Mouse (Mus musculus) spleen, adult 2 months (tissue): ENCODE measurements around the gene Dera. TPM values are rescaled to one million over a fixed set of nuclear protein-coding genes. Genes with fewer than 3 reads are reported as not detected.

Experiments
- DNase-seq, 2 experiments: peaks; one replicate each; pipeline versions ENCODE4 v3.0.0 to v3.0.0-alpha.2; 2012 to 2021; ENCODE audit warnings: low spot score in 2 of 2, low read depth in 1 of 2
- H3K27ac ChIP-seq: fragments of 200-500 bp; 2 replicates; pipeline ENCODE4 v1.5.1; 2012; ENCODE audit warnings: low read length, inconsistent platforms; ENCODE audit not compliant: insufficient read depth
- H3K27me3 ChIP-seq: fragments of 200-500 bp; 2 replicates; pipeline ENCODE4 v1.6.1; 2012; ENCODE audit warnings: mild to moderate bottlenecking, moderate library complexity, low read length, inconsistent platforms; ENCODE audit not compliant: control insufficient read depth, insufficient read depth
- H3K36me3 ChIP-seq: fragments of 200-500 bp; 2 replicates; pipeline ENCODE4 v1.6.1; 2012; ENCODE audit warnings: mild to moderate bottlenecking, low read length, inconsistent platforms; ENCODE audit not compliant: control insufficient read depth, insufficient read depth
- H3K4me1 ChIP-seq: fragments of 200-500 bp; 2 replicates; pipeline ENCODE4 v1.6.1; 2011; ENCODE audit warnings: inconsistent platforms; ENCODE audit not compliant: control insufficient read depth, insufficient read depth, insufficient read length
- H3K4me3 ChIP-seq: fragments of 200-500 bp; 2 replicates; pipeline ENCODE4 v1.5.1; 2011; ENCODE audit warnings: mild to moderate bottlenecking, inconsistent platforms; ENCODE audit not compliant: insufficient read depth, insufficient read length; ENCODE audit errors: extremely low read depth
- CTCF ChIP-seq: fragments of 200-500 bp; IDR thresholded peaks from 2 replicates; pipeline ENCODE4 v1.5.1; 2011; ENCODE audit warnings: mild to moderate bottlenecking, inconsistent platforms; ENCODE audit not compliant: insufficient read depth, insufficient read length, insufficient replicate concordance; ENCODE audit errors: extremely low read depth
- POLR2A ChIP-seq: fragments of 200-500 bp; IDR thresholded peaks from 2 replicates; pipeline ENCODE4 v1.6.1; 2011; ENCODE audit warnings: low read depth, low read length, inconsistent platforms
- WGBS: fragments of 180-500 bp; shearing (Covaris S2); methylation state at CpG from one replicate; pipeline ENCODE4 v1.1.7; 2018; 5-methylcytosine and 5-hydroxymethylcytosine counted together
- polyA plus RNA-seq: library from polyadenylated mRNA; depleted of rRNA; stranded (reverse); fragments of >200 nt; gene quantifications from 2 replicates; pipeline ENCODE4 v1.2.3, GENCODE M21; 2012

Gene Dera
- polyA plus RNA-seq, 1 experiment = 7.2 TPM

- Histone ChIP-seq H3K36me3 (no peaks in the 10 kb centered on the region), H3K4me1 (no peaks in the 10 kb centered on the region), H3K4me3 (no peak overlapping the region), H3K27me3 (no peaks in the 10 kb centered on the region), H3K27ac (no peak overlapping the region)
- TF ChIP-seq POLR2A (no peak), CTCF (no peak)
- DNase-seq = no peak
- 88% methylated on average over 5 of the region's 5 CpGs for WGBS
These were observed 37.5 kb upstream of the Dera start for GRCm38 (mm10) chr6:137716802-137717201.

DNA sequence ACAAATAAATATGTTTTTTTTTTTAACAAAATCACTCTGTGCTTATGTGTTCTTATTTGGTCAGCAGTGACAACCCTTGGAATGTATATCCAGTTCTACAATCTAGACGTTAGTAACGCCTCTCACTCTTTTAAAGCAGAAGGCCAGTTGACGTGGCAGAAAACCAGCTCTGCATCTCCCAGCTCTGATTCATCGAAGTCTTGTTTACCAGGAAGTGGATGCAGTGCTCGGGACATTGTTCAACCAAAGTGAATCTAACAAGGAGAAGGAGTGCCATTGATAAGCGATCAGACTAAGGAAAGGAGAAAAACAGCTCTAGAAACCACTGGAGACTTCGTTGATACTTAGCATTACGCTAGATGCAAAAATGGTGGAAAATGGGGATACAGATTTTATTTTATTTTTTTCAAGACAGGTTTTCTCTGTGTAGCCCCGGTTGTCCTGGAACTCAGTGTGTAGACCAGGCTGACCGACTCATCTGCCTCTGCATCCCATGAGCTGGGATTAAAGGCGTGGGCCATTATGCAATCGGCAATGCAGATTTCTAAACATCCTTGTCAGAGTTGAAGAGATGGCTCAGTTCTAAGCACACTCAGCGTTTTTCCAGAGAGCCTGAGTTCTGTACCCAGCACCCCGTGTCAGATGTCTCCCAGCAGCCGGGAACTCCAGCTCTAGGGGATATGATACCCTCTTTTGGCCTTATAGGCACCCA is 32.0 kb upstream of the Dera start:
- no peaks in the 10 kb centered on the region for H3K27me3 ChIP-seq
- H3K4me1 ChIP-seq = no peaks in the 10 kb centered on the region
- TF ChIP-seq POLR2A (no peak), CTCF (no peak)
- H3K36me3 ChIP-seq = no peaks in the 10 kb centered on the region
- no peak overlapping the region for H3K4me3 ChIP-seq
- H3K27ac ChIP-seq = no peak overlapping the region
- WGBS = 86% methylated on average over 15 of the region's 15 CpGs
- DNase-seq = no peak

DNA sequence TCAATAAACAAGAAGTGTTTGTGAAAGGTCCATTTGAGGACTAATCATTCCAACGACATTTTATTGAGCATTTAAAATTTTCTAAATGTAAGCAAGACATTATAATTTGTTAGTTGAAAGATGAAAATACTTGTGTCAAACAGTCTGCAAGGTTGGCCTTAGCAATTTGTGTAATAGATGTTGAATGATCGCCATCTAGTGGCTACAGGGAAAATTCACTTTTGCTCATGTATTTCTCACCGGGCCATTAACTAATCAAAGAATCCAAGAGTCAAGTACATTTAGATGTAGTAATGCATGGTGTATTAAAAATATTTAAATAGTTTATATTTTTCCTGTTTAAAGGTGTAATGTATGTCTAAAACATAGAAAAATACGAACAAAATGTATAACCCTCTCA is 30.4 kb upstream of the Dera start:
- WGBS = 7% methylated on average over 4 of the region's 4 CpGs
- DNase-seq = peak in 1 of 2 experiments; percentile 23
- no peak overlapping the region for H3K27ac ChIP-seq

GRCm38 (mm10) chr6:137734460-137734845 is 19.9 kb upstream of the Dera start:
- no peak for DNase-seq
- TF ChIP-seq CTCF (no peak), POLR2A (no peak)
- Histone ChIP-seq H3K4me3 (peak overlapping the region; percentile 61), H3K36me3 (peaks cover 8% of the 10 kb centered on the region), H3K4me1 (peaks cover 8% of the 10 kb centered on the region; the same call in 1 of the 2 replicates), H3K27ac (0 out of 2 replicates have a peak overlapping the region, but pooled peaks have one; percentile 10), H3K27me3 (no peaks in the 10 kb centered on the region)
- 10% methylated on average over 7 of the region's 7 CpGs for WGBS

More for the DNA sequence above, 30.4 kb upstream of the Dera start:
- Histone ChIP-seq H3K27me3 (no peaks in the 10 kb centered on the region), H3K36me3 (no peaks in the 10 kb centered on the region), H3K4me1 (no peaks in the 10 kb centered on the region), H3K4me3 (no peak overlapping the region)
- TF ChIP-seq POLR2A (no peak), CTCF (no peak)

DNA sequence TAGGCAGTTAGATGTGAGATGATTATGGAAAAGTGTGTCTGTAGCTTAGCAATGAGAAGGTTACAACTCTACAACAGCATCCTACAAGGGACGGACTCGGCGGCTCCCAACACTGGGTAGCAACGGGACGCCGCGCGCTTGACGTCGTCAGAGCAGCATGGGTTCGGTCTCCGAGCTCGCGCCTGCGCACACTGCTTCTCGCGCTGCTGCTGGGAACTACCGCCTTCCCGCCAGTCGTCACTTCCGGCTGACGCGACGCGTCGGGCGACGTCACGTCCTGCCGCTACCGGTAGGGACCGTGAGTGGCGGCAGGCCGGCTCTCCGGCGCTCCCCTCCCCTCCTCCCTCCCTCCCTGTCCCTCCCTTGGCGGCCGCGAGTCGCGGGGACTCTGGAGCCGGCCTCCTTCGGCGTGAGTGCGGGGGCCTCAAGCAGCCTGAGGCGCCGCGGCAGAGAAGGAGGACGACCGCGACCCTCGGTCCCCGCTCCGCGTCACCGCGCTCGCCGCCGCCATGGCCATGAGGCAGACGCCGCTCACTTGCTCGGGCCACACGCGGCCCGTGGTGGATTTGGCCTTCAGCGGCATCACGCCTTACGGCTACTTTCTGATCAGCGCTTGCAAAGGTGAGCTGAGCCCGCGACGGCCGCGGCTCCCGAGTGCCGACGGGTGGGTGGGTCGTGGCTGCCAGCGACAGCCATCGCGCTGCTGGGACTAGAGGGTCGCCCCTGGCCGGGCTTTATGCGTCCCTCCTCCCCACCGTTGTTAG is 19.3 kb upstream of the Dera start, which contains the start of gene Strap:
Gene Strap (plus strand): TSS at position 233 of the 764 bp plus-strand sequence.
- Histone ChIP-seq H3K27ac (peak within 1 kb of the TSS; percentile 60), H3K4me3 (peak within 1 kb of the TSS; percentile 80), H3K27me3 (no peaks in the 10 kb centered on the region), H3K36me3 (peaks cover 12% of the 10 kb centered on the region), H3K4me1 (peaks cover 8% of the 10 kb centered on the region; the same call in 1 of the 2 replicates)
- DNase-seq = peak; percentile 90 to 92
- under 1% methylated on average over 81 of the region's 86 CpGs for WGBS
- TF ChIP-seq CTCF (no peak), POLR2A (peak; percentile 72)

DNA sequence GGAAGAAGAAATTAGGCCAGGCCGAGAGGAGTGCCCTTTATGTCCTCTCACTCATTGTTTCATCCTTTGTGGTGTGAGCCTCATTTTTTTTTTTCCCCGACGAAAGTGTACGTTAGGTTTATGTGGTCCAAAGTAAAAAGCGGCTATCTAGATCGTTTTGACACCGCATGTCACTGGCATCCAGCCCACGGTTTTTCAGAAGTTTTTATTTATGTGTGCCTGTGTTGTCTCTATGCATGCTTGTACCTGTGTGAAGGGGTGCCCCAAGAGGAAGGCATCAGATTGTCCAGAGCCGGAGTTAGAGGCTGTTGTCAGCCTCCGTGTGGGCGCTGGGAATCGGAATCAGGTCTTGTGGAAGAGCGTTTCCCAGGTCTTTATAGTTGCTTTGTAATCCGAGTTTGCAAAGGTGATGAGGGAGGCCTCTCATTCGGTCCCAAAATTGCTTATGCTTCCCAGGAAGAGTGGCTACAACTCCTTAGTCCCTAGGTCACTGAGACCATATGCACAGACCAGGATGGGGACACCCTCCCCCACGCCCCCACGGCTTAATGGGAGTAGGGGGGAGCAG is 18.6 kb upstream of the Dera start:
- no peak overlapping the region for H3K27ac ChIP-seq
- H3K27me3 ChIP-seq = no peaks in the 10 kb centered on the region
- WGBS = 11% methylated on average over 17 of the region's 17 CpGs
- peak overlapping the region; percentile 80 for H3K4me3 ChIP-seq
- TF ChIP-seq CTCF (no peak), POLR2A (no peak)
- no peak for DNase-seq
- peaks cover 19% of the 10 kb centered on the region for H3K36me3 ChIP-seq
- peaks cover 8% of the 10 kb centered on the region; the same call in 1 of the 2 replicates for H3K4me1 ChIP-seq
